Mouse (Mus musculus): ENCODE results near the gene Dnajc11.

Dnajc11 gene

DNA sequence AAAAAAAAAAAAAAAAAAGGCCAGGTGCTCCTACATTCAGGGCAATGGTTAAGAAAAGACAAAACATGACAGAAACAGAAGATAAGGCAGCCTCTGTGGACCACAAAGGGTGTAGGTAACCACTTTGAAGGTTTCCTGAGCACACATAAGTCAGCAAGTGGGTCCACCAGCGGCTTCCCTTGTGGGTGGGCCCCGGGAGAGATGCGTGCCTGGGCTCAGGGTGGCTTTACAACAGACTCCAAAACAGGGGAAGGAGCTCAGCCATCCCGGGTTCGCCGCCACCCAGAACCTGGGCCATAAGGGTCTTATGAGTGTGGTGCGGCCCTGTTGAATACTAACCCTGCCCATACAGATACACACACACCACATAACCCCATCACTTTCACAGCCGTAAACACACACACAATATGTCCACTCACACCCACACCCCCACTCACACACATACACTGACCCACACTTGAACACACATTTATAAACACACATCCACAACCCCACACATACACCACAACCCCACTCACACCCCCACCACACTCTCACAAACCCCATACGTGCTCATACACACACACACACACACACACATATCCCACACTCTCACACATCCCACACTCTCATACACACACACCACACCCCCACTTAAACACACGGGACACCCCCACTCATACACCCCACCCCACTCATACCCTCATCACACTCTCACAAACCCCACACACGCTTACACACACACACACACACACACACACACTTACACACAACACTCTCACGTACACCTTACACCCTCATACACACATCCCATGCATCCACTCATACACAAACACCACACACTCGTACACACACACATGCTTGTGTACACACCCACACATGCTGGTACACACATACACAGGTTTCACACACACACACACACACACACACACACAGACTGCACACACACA lies 651 bp upstream of the Dnajc11 start:
- DNase-seq (ENCODE audit: low read depth, low spot score) = no peak

- DNase-seq (ENCODE audit: low read depth, low spot score) = no peak
These were observed 703 bp downstream of the Dnajc11 start for GRCm38 (mm10) chr4:151934215-151934572.

DNA sequence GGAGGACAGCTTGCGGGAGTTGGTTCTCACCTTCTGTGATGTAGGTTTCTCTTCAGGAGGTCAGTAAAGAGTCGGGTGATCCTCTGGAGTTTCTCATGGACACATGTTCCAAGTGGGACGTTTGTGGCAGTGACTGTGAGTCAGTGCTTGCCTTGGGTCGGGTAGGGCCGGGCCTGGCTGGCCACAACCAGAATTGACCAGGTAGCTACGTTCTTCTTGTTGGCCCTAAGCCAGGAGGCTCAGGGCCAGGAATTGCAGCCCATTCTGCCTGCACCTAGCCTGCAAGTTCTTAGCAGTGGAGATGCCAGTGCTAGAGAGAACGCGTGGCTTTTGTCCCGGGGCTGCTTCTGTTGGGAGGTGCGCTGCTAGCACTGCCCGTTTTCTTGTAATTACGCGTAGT lies 4.0 kb downstream of the Dnajc11 start:
- DNase-seq (ENCODE audit: low read depth, low spot score) = no peak

DNA sequence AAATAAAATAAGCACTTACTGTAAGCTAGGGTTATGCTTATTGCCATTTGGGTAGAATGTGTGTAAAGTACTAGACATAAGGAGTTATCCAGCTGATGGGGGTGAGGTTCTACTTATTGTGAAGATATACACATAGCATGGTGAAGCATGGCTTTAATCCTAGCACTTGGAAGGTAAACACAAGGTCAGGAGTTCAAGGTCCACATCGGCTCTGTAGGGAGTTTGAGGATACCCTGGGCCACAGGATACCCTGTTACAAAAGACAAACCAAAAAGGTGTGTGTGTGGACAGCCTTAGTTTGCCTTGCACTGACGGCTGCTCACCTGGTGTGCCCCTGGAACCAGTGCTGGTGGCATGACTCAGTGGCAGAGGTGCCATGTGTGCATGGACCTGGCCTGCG lies 4.6 kb downstream of the Dnajc11 start:
- DNase-seq (ENCODE audit: low read depth, low spot score) = no peak

GRCm38 (mm10) chr4:151946211-151946610 lies 12.7 kb downstream of the Dnajc11 start:
- DNase-seq (ENCODE audit: low read depth, low spot score) = no peak

DNA sequence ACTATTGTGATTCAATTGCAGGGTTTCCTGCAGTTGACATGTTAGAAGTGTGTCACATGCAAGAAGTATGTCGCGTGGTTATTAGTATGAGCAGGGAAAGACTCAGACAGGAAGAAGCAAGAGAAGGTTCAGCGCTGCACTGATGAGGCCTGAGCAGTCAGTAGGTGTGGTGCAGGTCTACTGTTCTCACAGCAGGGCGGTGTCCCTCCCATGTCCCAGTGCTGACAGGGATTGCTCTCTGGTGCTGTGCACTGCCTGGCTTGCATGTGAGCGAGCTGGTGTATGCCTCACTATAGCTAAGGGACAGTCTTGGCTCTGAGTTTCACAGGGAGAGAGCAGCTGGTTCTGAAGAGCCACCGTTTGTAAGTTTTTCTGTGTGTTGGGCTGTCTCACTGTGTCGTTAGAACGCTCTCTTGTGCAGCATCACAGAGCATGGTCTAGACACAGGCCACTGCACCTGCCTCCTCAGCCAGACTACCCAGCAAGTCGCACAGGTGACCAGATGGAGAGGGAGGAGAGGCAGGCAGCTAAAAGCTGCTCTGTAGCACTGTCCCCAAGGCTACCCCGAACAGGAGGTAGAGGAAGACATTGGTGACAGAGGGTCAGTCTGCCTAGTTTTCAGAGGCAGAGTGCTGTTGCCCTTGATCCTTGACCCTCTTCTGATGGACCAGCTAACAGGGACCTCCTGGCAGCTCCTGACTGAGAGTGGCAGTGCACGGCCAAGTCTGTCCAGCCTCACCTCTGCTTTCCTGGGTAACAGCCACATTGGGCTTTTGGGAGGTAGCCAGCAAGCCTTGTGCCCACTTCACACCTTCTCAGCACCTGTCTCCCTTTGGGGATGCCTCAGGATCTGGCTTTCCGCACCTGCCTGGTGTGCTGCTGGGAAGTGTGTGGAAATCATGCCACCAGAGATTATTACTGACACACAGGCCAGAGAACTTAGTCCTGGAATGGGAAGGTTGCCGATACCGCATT lies 15.3 kb downstream of the Dnajc11 start:
- no peak for DNase-seq (ENCODE audit: low read depth, low spot score)

- DNase-seq (ENCODE audit: low read depth, low spot score) = no peak
These were observed 19.7 kb downstream of the Dnajc11 start for GRCm38 (mm10) chr4:151953209-151953608.

GRCm38 (mm10) chr4:151955791-151956190 lies 22.3 kb downstream of the Dnajc11 start:
- DNase-seq (ENCODE audit: low read depth, low spot score) = no peak

DNA sequence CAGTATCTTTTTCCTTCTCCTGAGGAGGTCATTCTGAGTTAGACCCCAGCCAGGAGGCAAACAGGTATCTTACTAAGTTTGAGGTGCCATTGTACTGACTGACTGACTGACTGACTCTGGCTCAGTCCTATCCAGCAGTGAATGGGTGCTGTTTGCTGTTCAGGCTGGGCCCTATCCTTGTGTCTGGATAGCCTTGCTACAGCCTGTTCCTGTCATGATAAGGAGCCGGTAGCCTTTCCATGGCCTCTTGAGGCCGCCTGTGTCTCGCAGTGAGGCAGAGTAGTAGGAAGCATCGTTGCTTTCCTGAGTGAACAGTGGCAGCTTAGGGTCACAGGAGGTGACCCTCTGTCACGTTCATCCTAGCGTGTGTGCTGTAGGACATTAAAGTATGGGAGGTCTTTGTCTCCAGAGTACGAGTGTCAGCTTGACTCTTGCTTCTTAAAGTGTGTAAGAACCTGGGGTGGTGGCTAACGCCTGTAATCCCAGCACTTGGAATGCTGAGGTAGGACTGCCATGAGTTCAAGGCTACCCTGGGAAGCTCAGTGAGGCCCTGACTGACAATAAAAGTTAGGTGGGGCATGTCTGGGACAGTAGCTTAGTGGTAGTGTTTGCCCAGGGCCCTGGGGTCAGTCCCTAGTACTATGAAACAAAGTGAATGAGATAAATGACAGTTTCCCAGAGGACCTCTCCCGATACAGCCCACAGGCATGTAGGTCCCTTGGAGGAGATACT lies 24.3 kb downstream of the Dnajc11 start:
- peak; percentile 73 for DNase-seq (ENCODE audit: low read depth, low spot score)

GRCm38 (mm10) chr4:151959849-151960512 lies 26.5 kb downstream of the Dnajc11 start:
- DNase-seq (ENCODE audit: low read depth, low spot score) = no peak

DNA sequence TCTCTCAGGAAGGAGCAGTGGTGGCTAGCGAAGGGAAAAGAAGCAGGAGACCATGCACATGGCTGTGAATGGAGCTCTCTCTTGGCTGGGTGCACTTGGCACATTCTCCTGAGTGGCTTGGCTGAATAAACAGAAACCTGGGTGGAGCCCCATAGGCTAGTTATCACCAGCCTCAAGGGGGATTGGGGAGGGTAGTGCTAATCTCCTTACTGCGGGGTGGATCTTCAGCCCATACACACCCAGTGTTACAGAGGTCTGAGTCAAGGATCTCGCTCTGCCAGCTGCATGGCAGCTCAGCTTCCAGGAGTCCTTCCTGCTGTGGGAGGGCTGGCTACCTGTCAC lies 27.0 kb downstream of the Dnajc11 start:
- peak; percentile 84 for DNase-seq (ENCODE audit: low read depth, low spot score)

- DNase-seq (ENCODE audit: low read depth, low spot score) = no peak
These were observed 29.3 kb downstream of the Dnajc11 start for GRCm38 (mm10) chr4:151962817-151963216.

GRCm38 (mm10) chr4:151968204-151968921 lies 34.9 kb downstream of the Dnajc11 start:
- DNase-seq (ENCODE audit: low read depth, low spot score) = no peak

GRCm38 (mm10) chr4:151972221-151972967 lies 38.9 kb downstream of the Dnajc11 start:
- DNase-seq (ENCODE audit: low read depth, low spot score) = no peak

DNA sequence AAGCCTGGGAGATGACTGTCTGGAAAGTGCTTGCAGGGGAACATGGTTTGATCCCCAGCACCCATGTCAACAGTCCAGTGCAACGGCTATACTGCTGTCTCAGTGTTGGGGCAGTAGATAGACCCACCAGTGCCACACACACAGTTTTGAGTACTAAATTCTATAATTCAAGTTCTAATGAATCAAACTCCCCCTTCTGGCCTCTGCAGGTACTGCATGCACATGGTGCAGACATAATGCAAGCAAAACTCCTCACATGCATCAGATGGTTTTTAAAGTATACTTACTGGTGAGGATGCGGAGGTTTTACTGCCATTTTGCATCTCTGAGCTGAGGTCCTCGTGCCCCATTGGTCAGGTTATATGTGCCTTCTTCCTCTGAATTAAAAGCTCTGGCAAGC lies 42.0 kb downstream of the Dnajc11 start:
- peak; percentile 60 for DNase-seq (ENCODE audit: low read depth, low spot score)

DNA sequence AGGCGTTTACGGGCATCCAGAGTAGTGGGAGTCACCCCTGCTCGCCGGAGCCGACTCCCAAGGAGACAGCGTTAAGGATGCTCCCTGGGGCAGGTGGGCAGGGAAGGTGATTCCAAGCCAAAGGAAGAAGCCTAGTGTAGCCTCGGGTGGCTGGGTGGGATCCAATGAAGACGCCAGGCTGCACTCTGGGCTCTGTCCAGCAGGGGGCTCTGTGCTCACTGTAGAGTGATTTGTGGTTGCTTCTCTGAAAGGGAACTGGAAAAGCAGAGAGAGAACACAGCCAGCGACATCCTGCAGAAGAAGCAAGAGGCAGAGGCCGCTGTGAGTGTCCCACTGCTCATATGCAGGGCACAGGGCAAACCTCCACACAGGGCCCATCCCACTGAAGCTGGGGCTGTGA lies 44.3 kb downstream of the Dnajc11 start:
- peak; percentile 58 for DNase-seq (ENCODE audit: low read depth, low spot score)

GRCm38 (mm10) chr4:151980699-151981098 lies 47.2 kb downstream of the Dnajc11 start:
- DNase-seq (ENCODE audit: low read depth, low spot score) = no peak

DNA sequence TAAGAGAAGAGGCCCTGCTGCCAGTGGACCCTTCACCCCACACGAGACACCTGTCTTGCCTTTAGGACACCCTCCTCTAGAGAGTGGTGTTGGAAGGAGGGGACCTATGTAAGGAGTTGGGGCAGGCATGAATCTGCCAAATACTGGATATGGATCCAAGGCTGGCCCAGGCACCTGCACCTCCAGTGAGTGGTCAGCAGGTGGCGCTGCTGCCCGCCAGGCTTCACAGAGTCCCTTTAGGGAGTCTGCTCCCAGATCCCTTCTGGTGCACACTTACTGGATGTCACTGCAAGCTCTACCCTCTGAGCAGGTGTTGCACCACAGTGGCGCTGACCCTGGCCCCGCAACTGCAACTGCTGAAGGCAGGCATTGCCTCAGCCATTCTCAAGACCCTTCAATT lies 47.9 kb downstream of the Dnajc11 start:
- peak; percentile 69 for DNase-seq (ENCODE audit: low read depth, low spot score)

DNA sequence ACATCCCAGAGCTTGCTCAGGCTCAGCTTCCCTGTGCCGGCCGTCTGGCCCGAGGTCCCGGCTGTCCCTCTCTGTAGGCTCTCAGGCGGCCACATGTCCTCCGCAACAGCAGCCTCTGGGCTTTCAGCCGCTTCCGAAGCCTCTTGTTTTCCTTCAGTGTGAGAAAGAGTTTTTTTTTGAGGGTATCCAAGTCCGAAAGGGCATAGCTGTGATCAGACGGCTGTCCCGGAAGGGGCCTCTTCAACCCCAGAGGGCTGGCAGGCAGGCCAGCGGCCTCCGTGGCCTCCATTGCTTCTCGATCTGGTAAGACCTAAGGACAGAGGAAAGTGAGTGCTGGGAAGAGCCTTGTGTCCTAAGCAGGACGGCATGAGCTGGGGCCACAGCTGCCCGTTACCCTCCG lies 49.6 kb downstream of the Dnajc11 start:
- DNase-seq (ENCODE audit: low read depth, low spot score) = no peak

GRCm38 (mm10) chr4:151983560-151983959 lies 50.1 kb downstream of the Dnajc11 start:
- no peak for DNase-seq (ENCODE audit: low read depth, low spot score)
